Mouse (Mus musculus) 3134 (cell line): ENCODE data around the gene Aaed1.

Experiments used
- DNase-seq: peaks from one replicate; pipeline ENCODE4 v3.0.0-alpha.2; 2011; ENCODE audit warnings: low spot score; ENCODE audit not compliant: insufficient read length; ENCODE audit errors: extremely low read depth

The Aaed1 gene

DNA sequence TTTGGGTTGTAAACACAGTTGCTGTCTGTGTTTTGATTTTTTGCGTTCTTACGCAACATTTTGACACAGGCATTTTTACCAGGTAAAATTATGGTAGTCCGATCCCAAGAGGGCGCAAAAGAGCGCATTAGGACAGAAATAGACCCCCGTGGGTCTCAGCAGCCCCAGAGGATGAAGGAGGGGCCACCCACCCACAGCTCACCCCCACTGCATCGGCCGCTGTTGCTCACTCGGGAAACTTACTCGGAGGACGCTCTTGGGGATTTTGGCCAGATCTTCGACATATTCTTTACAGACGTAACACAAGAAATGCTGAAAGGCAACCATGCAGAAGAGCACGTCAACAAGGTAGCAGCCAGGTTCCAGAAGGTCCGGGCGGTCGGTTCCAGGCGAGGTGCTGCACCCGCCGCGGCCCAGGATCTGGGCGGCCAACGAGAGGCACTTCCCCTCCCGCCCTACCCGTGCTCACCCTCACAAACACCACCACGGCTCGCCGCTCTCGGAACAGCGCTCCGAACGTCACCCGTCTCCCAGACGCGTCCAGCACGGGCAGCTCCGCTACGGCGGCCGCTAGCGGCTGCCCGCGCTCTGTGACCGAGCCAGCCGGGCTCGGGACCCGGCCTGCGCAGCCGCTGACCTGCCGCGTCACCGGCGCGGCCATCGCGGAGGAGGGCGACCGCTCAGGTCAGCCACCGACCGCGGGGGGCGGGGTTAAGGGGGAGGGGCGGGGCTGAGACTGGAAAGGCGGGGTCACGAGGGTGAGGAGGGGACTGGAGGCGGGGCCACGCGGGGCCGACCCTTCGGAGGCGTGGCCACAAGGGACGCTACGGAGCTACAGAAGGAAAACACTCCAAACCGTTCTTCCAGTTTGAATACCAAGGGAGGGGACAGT is at the start of gene Aaed1:
Gene Aaed1, minus strand, starts transcription at position 687 of the 892 bp plus-strand sequence.
- DNase-seq: peak; percentile 90

- DNase-seq: no peak
Observed at GRCm38 (mm10) chr13:64362139-64362538, 49.6 kb upstream of the Aaed1 start.

GRCm38 (mm10) chr13:64361020-64361419 is 48.5 kb upstream of the Aaed1 start:
- no peak for DNase-seq

- no peak for DNase-seq
Observed at GRCm38 (mm10) chr13:64359702-64360101, 47.2 kb upstream of the Aaed1 start.

DNA sequence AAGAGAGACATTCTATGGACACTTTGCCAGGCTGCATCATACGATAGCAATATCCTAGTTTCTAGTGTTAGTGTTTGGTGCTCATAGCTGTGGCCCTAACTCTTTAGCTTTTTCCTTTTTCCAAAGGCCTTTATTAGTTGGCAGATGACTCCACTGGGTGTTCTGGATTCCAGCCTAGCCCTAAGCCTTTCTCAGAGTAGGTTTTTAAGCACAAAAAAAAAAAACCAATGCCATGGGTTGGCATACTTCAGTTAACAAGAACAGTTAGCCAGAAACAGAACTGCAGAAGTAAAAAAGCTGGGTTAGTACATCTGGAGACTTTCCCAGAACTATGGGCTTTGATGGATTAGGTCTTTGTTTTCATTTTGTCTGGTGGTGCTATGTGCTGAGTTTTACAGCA is 46.0 kb upstream of the Aaed1 start:
- no peak for DNase-seq

GRCm38 (mm10) chr13:64357389-64357788 is 44.9 kb upstream of the Aaed1 start:
- DNase-seq: no peak

- DNase-seq: peak; percentile 19
Observed at GRCm38 (mm10) chr13:64349474-64349873, 37.0 kb upstream of the Aaed1 start.

DNA sequence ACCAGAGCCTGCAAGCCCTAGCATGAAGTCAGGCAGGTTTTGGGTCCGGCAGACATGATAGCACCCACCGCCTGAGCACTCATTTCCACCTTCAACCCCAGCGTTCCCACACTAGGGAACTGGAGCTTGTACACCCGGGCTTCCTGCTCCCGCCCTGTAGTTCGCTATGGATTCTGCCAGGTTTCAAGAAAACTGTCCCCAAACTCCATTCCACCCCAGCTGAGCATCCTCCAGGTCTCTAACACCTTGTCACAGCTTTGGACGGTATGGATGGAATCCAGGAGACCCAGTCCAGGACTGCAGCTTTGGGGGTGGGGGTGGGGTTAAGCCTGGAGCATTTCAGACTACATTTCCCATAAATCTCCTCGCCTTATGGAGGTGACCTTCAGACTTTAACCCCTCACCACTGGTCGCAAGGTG is 31.6 kb upstream of the Aaed1 start:
- peak; percentile 19 for DNase-seq

GRCm38 (mm10) chr13:64343598-64343997 is 31.1 kb upstream of the Aaed1 start:
- no peak for DNase-seq

DNA sequence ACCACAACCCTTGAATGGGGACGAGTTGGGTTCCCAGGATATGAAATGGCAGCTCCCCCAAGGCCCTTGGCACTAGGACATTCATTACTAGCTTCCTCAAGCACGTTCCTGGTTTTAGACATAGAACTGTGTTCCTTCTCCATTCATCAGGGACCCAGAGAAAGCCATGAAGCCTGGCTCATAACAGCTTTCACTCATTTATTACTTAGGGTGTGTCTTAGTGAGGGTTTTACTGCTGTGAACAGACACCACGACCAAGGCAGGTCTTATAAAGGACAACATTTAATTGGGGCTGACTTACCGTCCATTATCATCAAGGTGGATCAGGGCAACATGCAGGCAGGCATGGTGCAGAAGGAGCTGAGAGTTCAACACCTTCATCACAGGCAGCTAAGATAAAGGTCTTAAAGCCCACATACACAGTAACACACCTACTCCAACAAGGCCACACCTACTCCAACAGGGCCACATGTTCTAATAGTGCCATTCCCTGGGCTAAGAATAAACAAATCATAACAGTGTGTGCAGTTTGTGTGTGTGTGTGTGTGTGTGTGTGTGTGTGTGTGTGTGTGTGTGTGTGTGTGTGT is 23.1 kb upstream of the Aaed1 start:
- DNase-seq: no peak

GRCm38 (mm10) chr13:64333102-64333501 is 20.6 kb upstream of the Aaed1 start:
- no peak for DNase-seq

DNA sequence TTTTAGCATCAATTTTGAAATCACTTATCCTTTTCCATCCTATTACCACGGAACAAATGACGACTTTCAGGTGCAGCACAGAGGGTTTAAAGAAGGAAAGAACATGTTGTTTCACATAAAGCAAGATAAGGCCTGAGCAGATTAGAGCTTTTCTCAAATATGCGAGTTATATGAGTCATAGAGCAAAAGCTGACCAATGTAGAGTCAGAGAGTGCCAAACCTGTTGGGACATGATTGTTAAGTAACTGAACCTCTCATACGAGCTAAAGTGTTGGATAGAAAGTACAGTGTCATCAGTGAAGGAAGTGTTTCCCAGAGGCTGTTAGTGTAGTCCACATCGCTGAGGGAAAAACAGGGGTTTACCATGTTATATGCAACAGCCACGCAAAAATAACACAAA is 19.8 kb upstream of the Aaed1 start:
- no peak for DNase-seq

DNA sequence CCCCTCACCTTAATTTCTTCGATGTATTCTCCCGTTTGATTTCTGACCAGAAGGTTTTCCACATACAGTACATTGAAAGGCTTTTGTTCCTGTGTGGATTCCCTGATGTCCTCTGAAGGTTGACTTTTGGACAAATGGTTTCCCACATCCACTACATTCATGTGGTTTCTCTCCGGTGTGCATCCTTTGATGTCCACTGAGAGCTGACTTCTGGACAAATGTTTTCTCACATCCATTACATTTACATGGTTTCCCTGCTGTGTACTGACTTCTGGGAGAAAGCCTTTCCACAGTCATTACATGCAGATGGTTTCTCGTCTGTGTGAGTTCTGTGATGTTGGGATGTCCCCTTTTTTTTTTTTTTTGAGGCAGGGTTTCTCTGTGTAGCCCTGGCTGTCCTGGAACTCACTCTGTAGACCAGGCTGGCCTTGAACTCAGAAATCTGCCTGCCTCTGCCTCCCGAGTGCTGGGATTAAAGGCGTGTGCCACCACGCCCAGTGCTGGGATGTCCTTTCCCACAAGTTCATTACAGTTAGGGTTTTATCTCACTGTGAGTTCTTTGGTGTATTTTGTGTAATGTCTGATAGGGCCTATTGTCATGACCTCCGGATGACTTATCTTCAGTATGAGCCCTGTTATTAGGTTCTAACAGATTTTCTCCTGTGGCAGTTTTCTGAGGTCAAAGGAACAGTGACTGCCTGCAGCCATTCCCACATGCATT is 10.2 kb upstream of the Aaed1 start:
- DNase-seq: no peak

DNA sequence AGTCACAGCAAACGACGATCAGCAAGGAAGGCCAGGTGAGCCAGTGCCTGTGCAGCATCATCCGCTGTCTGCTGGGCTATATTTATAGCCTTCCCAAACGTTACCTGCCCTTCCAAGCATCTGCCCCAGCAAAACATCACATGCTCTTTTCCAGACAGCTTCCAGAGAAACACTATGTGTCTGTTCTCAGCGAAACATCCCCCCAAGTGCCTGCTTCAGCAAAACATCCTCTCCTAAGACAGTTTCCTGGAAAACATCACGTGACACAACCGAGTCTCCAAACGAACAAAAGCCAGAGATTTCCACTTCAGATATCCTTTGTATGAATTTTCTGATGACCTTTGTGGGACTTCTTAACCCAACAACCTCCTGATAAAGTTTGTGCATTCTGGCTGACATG is 7.8 kb upstream of the Aaed1 start:
- no peak for DNase-seq

GRCm38 (mm10) chr13:64319782-64320181 is 7.3 kb upstream of the Aaed1 start:
- DNase-seq: peak; percentile 43

DNA sequence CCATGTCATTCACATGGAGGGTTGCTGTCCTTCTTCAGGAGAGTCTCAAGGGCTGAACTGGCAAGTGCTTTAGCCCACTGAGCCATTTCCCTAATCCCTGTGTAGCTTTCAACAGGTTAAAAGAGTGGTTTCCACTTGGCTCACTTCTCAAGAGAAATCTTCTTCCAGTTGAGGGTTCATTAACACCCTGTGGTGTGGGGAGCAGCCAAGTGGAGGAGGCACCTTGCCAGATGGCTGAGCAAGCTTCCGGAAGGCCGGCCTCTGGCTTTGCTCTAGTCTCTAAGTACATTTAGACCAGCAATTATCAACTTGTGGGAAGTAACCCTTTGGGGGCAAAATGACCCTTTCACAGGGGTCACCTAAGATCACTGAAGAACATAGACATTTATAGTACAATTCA is 5.8 kb upstream of the Aaed1 start:
- peak; percentile 66 for DNase-seq

GRCm38 (mm10) chr13:64315483-64316050 is 3.1 kb upstream of the Aaed1 start:
- no peak for DNase-seq

GRCm38 (mm10) chr13:64314041-64314440 is 1.5 kb upstream of the Aaed1 start:
- no peak for DNase-seq

DNA sequence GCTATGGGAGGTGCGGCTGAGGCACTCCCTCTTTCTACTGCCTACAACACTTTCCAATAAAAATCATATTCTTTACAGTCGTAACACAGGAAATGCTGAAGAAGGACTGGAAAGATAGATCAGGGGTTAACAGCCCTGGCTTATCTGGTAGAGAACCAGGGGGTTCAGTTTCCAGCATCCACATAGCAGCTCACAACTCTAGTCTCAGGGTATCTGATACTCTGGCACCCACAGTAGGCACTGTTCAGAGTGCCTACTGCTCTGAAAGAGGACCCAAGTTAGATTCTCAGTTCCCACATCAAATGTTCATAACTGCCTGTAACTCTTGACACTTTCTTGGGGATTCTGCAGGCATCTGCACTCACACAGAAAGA is 393 bp upstream of the Aaed1 start:
- no peak for DNase-seq

- DNase-seq: no peak
Observed at GRCm38 (mm10) chr13:64311266-64311665, 1.2 kb downstream of the Aaed1 start.

- no peak for DNase-seq
Observed at GRCm38 (mm10) chr13:64310585-64310984, 1.9 kb downstream of the Aaed1 start.
